Mouse (Mus musculus): ENCODE results near the gene Palm3. TPM values are rescaled to one million over a fixed set of nuclear protein-coding genes. Genes with fewer than 3 reads are reported as not detected.

Palm3 gene
- polyA plus RNA-seq, 1 experiment from 2014 or later: 1.1 TPM

- ATAC-seq (no peak), DNase-seq (ENCODE audit: low spot score) (peak; percentile 29)
- peaks cover 11% of the 10 kb centered on the region; the same call in 1 of the 2 replicates for H3K4me1 ChIP-seq (ENCODE audit: insufficient read depth, low read depth, low read length)
- H3K4me3 ChIP-seq (ENCODE audit: low read depth, low read length): no peak overlapping the region
- H3K4me2 ChIP-seq (replicated peaks; ENCODE audit: low read depth, low read length): no peak overlapping the region
- peaks cover 4% of the 10 kb centered on the region; the same call in 1 of the 2 replicates for H3K36me3 ChIP-seq (ENCODE audit: insufficient read depth, low read length)
- H3K27me3 ChIP-seq (replicated peaks; ENCODE audit: insufficient read depth, low read length): no peaks in the 10 kb centered on the region
- H3K27ac ChIP-seq (ENCODE audit: low read length): no peak overlapping the region
- TF ChIP-seq CTCF (IDR thresholded peaks at IDR 0.05) (peak; percentile 61), EP300 (IDR thresholded peaks at IDR 0.05) (no peak)
- 79% methylated on average over 4 of the region's 4 CpGs for WGBS
- H3K9me3 ChIP-seq (ENCODE audit: low read length): no peaks in the 10 kb centered on the region
- H3K9ac ChIP-seq (replicated peaks; ENCODE audit: low read depth): no peak overlapping the region
Measured at GRCm38 (mm10) chr8:83976101-83976630, 45.1 kb upstream of the Palm3 start.

DNA sequence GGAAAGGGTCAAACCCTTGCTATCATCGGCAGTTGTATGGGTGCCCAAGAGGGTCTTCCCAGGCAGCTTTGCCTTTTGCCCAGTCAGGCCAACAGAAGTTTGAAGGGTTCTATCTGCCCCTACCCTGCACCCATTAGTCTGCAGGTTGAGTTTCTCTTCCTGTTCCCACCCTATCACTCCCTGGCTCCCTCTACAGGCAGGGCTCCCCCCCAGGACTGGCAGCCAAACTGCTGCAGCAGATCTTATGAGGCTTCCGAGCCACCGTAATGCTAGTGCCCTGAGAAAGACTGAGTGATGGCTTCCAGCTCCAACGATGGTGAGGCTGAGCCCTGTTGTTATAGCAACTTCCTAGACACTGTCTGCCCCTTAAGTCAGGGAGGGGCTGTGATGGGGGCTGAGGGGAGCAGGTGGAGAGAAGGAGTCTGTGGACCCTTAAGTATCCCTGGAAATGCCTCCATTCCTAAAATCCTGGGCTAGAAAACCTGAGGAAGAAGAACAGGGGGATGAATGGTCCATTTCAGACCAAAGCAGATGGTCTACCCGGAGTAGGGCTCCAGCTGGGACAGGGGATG is 44.4 kb upstream of the Palm3 start:
- Histone ChIP-seq H3K27ac (ENCODE audit: low read length) (peak overlapping the region; percentile 54; the same call in 1 of the 2 replicates), H3K4me2 (replicated peaks; ENCODE audit: low read depth, low read length) (no peak overlapping the region), H3K4me1 (ENCODE audit: insufficient read depth, low read depth, low read length) (peaks cover 11% of the 10 kb centered on the region; the same call in 1 of the 2 replicates), H3K4me3 (ENCODE audit: low read depth, low read length) (no peak overlapping the region), H3K9ac (replicated peaks; ENCODE audit: low read depth) (no peak overlapping the region), H3K36me3 (ENCODE audit: insufficient read depth, low read length) (peaks cover 9% of the 10 kb centered on the region; the same call in 1 of the 2 replicates), H3K9me3 (ENCODE audit: low read length) (no peaks in the 10 kb centered on the region), H3K27me3 (replicated peaks; ENCODE audit: insufficient read depth, low read length) (no peaks in the 10 kb centered on the region)
- DNase-seq (ENCODE audit: low spot score) (no peak), ATAC-seq (no peak)
- WGBS: 77% methylated on average over 5 of the region's 5 CpGs
- TF ChIP-seq CTCF (IDR thresholded peaks at IDR 0.05) (peak; percentile 41), EP300 (IDR thresholded peaks at IDR 0.05) (no peak)

DNA sequence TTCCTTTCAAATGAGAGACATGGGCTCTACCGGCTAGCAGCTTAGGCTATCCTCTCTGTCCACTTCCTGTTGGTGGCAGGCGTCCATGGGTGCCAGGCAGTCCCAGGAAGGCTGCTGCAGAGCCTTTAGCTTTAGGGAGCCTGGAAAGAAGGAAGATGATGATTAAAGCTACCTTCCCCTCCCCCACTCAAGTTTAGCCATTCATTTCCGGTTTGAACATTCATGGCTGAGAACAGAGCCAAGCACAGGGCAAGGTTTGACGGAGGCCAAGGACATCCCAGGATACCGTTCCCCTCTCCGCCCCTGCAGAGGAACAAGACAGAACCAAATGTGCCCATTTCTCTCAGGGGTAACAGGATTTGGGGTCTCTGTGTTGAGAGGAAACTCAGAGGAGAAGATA is 43.6 kb upstream of the Palm3 start:
- DNase-seq (ENCODE audit: low spot score) (peak; percentile 53), ATAC-seq (no peak)
- Histone ChIP-seq H3K27me3 (replicated peaks; ENCODE audit: insufficient read depth, low read length) (no peaks in the 10 kb centered on the region), H3K9ac (replicated peaks; ENCODE audit: low read depth) (0 out of 2 replicates have a peak overlapping the region, but pooled peaks have one; percentile 6), H3K4me3 (ENCODE audit: low read depth, low read length) (no peak overlapping the region), H3K27ac (ENCODE audit: low read length) (peak overlapping the region; percentile 54; the same call in 1 of the 2 replicates), H3K4me2 (replicated peaks; ENCODE audit: low read depth, low read length) (peak overlapping the region; percentile 18), H3K9me3 (ENCODE audit: low read length) (no peaks in the 10 kb centered on the region), H3K36me3 (ENCODE audit: insufficient read depth, low read length) (peaks cover 11% of the 10 kb centered on the region), H3K4me1 (ENCODE audit: insufficient read depth, low read depth, low read length) (peaks cover 11% of the 10 kb centered on the region; the same call in 1 of the 2 replicates)
- WGBS: 33% methylated on average over 6 of the region's 6 CpGs
- no peak for TF ChIP-seq CTCF (IDR thresholded peaks at IDR 0.05)

GRCm38 (mm10) chr8:83978200-83978599 is 43.1 kb upstream of the Palm3 start:
- Histone ChIP-seq H3K4me3 (ENCODE audit: low read depth, low read length) (no peak overlapping the region), H3K4me2 (replicated peaks; ENCODE audit: low read depth, low read length) (no peak overlapping the region; the same call in 1 of the 2 replicates), H3K4me1 (ENCODE audit: insufficient read depth, low read depth, low read length) (peaks cover 11% of the 10 kb centered on the region; the same call in 1 of the 2 replicates), H3K27ac (ENCODE audit: low read length) (0 out of 2 replicates have a peak overlapping the region, but pooled peaks have one; percentile 54), H3K36me3 (ENCODE audit: insufficient read depth, low read length) (peaks cover 13% of the 10 kb centered on the region), H3K9ac (replicated peaks; ENCODE audit: low read depth) (no peak overlapping the region), H3K27me3 (replicated peaks; ENCODE audit: insufficient read depth, low read length) (no peaks in the 10 kb centered on the region), H3K9me3 (ENCODE audit: low read length) (no peaks in the 10 kb centered on the region)
- 60% methylated on average over 9 of the region's 9 CpGs for WGBS
- no peak for DNase-seq (ENCODE audit: low spot score)
- TF ChIP-seq CTCF (IDR thresholded peaks at IDR 0.05) (no peak), EP300 (IDR thresholded peaks at IDR 0.05) (no peak)
- no peak for ATAC-seq

- Histone ChIP-seq H3K9me3 (ENCODE audit: low read length) (no peaks in the 10 kb centered on the region), H3K4me1 (ENCODE audit: insufficient read depth, low read depth, low read length) (peaks cover 9% of the 10 kb centered on the region; the same call in 1 of the 2 replicates), H3K4me2 (replicated peaks; ENCODE audit: low read depth, low read length) (no peak overlapping the region), H3K27ac (ENCODE audit: low read length) (no peak overlapping the region), H3K4me3 (ENCODE audit: low read depth, low read length) (no peak overlapping the region), H3K36me3 (ENCODE audit: insufficient read depth, low read length) (peaks cover 13% of the 10 kb centered on the region), H3K27me3 (replicated peaks; ENCODE audit: insufficient read depth, low read length) (no peaks in the 10 kb centered on the region), H3K9ac (replicated peaks; ENCODE audit: low read depth) (no peak overlapping the region)
- no peak for TF ChIP-seq EP300 (IDR thresholded peaks at IDR 0.05)
- TF ChIP-seq CTCF (IDR thresholded peaks at IDR 0.05): no peak
- WGBS: 88% methylated on average over 1 of the region's 1 CpGs
- no peak; the same call in 1 of the 2 replicates for ATAC-seq
- DNase-seq (ENCODE audit: low spot score): no peak
Measured at GRCm38 (mm10) chr8:83980250-83980649, 41.0 kb upstream of the Palm3 start.

- no peaks in the 10 kb centered on the region for H3K9me3 ChIP-seq (ENCODE audit: low read length)
- H3K27ac ChIP-seq (ENCODE audit: low read length): no peak overlapping the region
- TF ChIP-seq CTCF (IDR thresholded peaks at IDR 0.05): peak; percentile 20
- TF ChIP-seq EP300 (IDR thresholded peaks at IDR 0.05): no peak
- no peak overlapping the region for H3K4me3 ChIP-seq (ENCODE audit: low read depth, low read length)
- peaks cover 13% of the 10 kb centered on the region for H3K36me3 ChIP-seq (ENCODE audit: insufficient read depth, low read length)
- DNase-seq (ENCODE audit: low spot score): no peak
- WGBS: 68% methylated on average over 8 of the region's 8 CpGs
- no peak overlapping the region for H3K9ac ChIP-seq (replicated peaks; ENCODE audit: low read depth)
- no peak overlapping the region for H3K4me2 ChIP-seq (replicated peaks; ENCODE audit: low read depth, low read length)
- peaks cover 9% of the 10 kb centered on the region; the same call in 1 of the 2 replicates for H3K4me1 ChIP-seq (ENCODE audit: insufficient read depth, low read depth, low read length)
- no peaks in the 10 kb centered on the region for H3K27me3 ChIP-seq (replicated peaks; ENCODE audit: insufficient read depth, low read length)
- ATAC-seq: no peak
Measured at GRCm38 (mm10) chr8:83980845-83981244, 40.4 kb upstream of the Palm3 start.

Measured in lung, postnatal 0 days (tissue).